Mouse (Mus musculus) MEL (cell line): ENCODE measurements around the gene Gm9817. TPM values are rescaled to one million over a fixed set of nuclear protein-coding genes. Genes with fewer than 3 reads are reported as not detected.

Experiments used
- DNase-seq: peaks from one replicate; pipeline ENCODE4 v3.0.0; 2011; ENCODE audit warnings: low read depth, low spot score
- H3K27ac ChIP-seq: 2 replicates; pipeline ENCODE4 v1.5.1; 2012; ENCODE audit warnings: low read depth, mild to moderate bottlenecking, control low read depth, low read length, moderate library complexity; ENCODE audit not compliant: control insufficient read depth
- H3K27me3 ChIP-seq, 2 experiments: fragments of 150-350 bp in 1 of 2; sonication (generic) in 1 of 2; 2 replicates each; pipeline ENCODE4 v1.6.1; 2012; ENCODE audit warnings: low read length in 2 of 2, mild to moderate bottlenecking in 2 of 2, improper control_type of control experiment in 1 of 2, moderate library complexity in 1 of 2; ENCODE audit not compliant: insufficient read depth in 2 of 2, control insufficient read depth in 1 of 2
- H3K36me3 ChIP-seq, 2 experiments: 2 replicates each; pipeline ENCODE4 v1.6.1; 2012 to 2014; ENCODE audit warnings: low read length in 2 of 2, improper control_type of control experiment in 1 of 2, inconsistent platforms in 1 of 2, mild to moderate bottlenecking in 1 of 2; ENCODE audit not compliant: insufficient read depth in 2 of 2, control insufficient read depth in 1 of 2
- H3K4me1 ChIP-seq, 2 experiments: fragments of 150-350 bp in 1 of 2; sonication (generic) in 1 of 2; 2 replicates each; pipeline ENCODE4 v1.6.1; 2012; ENCODE audit warnings: low read length in 2 of 2, improper control_type of control experiment in 1 of 2, mild to moderate bottlenecking in 1 of 2; ENCODE audit not compliant: insufficient read depth in 2 of 2, control insufficient read depth in 1 of 2
- H3K4me3 ChIP-seq, 2 experiments: fragments of 150-350 bp in 1 of 2; sonication (generic) in 1 of 2; 2 replicates each; pipeline ENCODE4 v1.5.1; 2012; ENCODE audit warnings: low read depth in 2 of 2, low read length in 2 of 2, mild to moderate bottlenecking in 2 of 2, moderate library complexity in 2 of 2, control low read depth in 1 of 2, improper control_type of control experiment in 1 of 2; ENCODE audit not compliant: control insufficient read depth in 1 of 2, insufficient read depth in 1 of 2
- H3K79me2 ChIP-seq: 2 replicates; pipeline ENCODE4 v1.6.1; 2012; ENCODE audit warnings: mild to moderate bottlenecking, low read length, moderate library complexity; ENCODE audit not compliant: control insufficient read depth, poor library complexity, insufficient read depth
- H3K9ac ChIP-seq: 2 replicates; pipeline ENCODE4 v1.6.1; 2012; ENCODE audit warnings: low read depth, mild to moderate bottlenecking, control low read depth, low read length, moderate library complexity; ENCODE audit not compliant: control insufficient read depth, poor library complexity, severe bottlenecking
- H3K9me3 ChIP-seq: fragments of 150-350 bp; sonication (generic); replicated peaks from 2 replicates; pipeline ENCODE4 v1.6.1; 2012; ENCODE audit warnings: mild to moderate bottlenecking, low read length, improper control_type of control experiment, moderate library complexity; ENCODE audit not compliant: insufficient read depth
- BHLHE40 ChIP-seq: IDR thresholded peaks from 2 replicates; pipeline ENCODE4 v1.6.1; 2012; ENCODE audit warnings: low read depth, mild to moderate bottlenecking, inconsistent platforms, low read length, improper control_type of control experiment, borderline replicate concordance
- CHD1 ChIP-seq: IDR thresholded peaks from 2 replicates; pipeline ENCODE4 v1.6.1; 2012; ENCODE audit warnings: low read depth, mild to moderate bottlenecking, inconsistent platforms, low read length, improper control_type of control experiment
- ELF1 ChIP-seq: IDR thresholded peaks from 2 replicates; pipeline ENCODE4 v1.6.1; 2014; ENCODE audit warnings: low read depth, mild to moderate bottlenecking, inconsistent platforms, low read length, improper control_type of control experiment, moderate library complexity
- EP300 ChIP-seq, 2 experiments: IDR thresholded peaks; 2 replicates each; pipeline ENCODE4 v1.6.1; 2011; ENCODE audit warnings: improper control_type of control experiment in 2 of 2, low read length in 2 of 2, low read depth in 1 of 2, mild to moderate bottlenecking in 1 of 2
- JUND ChIP-seq: IDR thresholded peaks from 2 replicates; pipeline ENCODE4 v1.6.1; 2011; ENCODE audit warnings: low read depth, mild to moderate bottlenecking, improper control_type of control experiment, low read length
- MAFK ChIP-seq: IDR thresholded peaks from 2 replicates; pipeline ENCODE4 v1.6.1; 2011; ENCODE audit warnings: low read depth, mild to moderate bottlenecking, low read length, improper control_type of control experiment, borderline replicate concordance
- MEF2A ChIP-seq: IDR thresholded peaks from 2 replicates; pipeline ENCODE4 v1.6.1; 2014; ENCODE audit warnings: low read depth, mild to moderate bottlenecking, inconsistent platforms, low read length, improper control_type of control experiment; ENCODE audit not compliant: poor library complexity, insufficient replicate concordance, severe bottlenecking; ENCODE audit errors: extremely low read depth
- MXI1 ChIP-seq: IDR thresholded peaks from 2 replicates; pipeline ENCODE4 v1.6.1; 2011; ENCODE audit warnings: mild to moderate bottlenecking, low read depth, low read length, improper control_type of control experiment
- NELFE ChIP-seq: IDR thresholded peaks from 2 replicates; pipeline ENCODE4 v1.6.1; 2011; ENCODE audit warnings: low read depth, low read length, improper control_type of control experiment
- NRF1 ChIP-seq: IDR thresholded peaks from 2 replicates; pipeline ENCODE4 v1.6.1; 2014; ENCODE audit warnings: low read depth, mild to moderate bottlenecking, inconsistent platforms, low read length, improper control_type of control experiment, moderate library complexity; ENCODE audit not compliant: poor library complexity, insufficient read depth, severe bottlenecking
- POLR2A ChIP-seq, 2 experiments: IDR thresholded peaks; 2 replicates each; pipeline ENCODE4 v1.6.1; 2011 to 2012; ENCODE audit warnings: low read length in 2 of 2, mild to moderate bottlenecking in 2 of 2, control low read depth in 1 of 2, improper control_type of control experiment in 1 of 2, low read depth in 1 of 2, moderate library complexity in 1 of 2; ENCODE audit not compliant: control insufficient read depth in 1 of 2, insufficient read depth in 1 of 2, poor library complexity in 1 of 2
- POLR2AphosphoS2 ChIP-seq: IDR thresholded peaks from 2 replicates; pipeline ENCODE4 v1.6.1; 2011; ENCODE audit warnings: low read length, improper control_type of control experiment
- RAD21 ChIP-seq: IDR thresholded peaks from 2 replicates; pipeline ENCODE4 v1.6.1; 2011; ENCODE audit warnings: mild to moderate bottlenecking, low read depth, low read length, improper control_type of control experiment
- RCOR1 ChIP-seq: IDR thresholded peaks from 2 replicates; pipeline ENCODE4 v1.6.1; 2012; ENCODE audit warnings: low read depth, mild to moderate bottlenecking, inconsistent platforms, low read length, improper control_type of control experiment
- TAL1 ChIP-seq: IDR thresholded peaks from 2 replicates; pipeline ENCODE4 v1.6.1; 2012; ENCODE audit warnings: mild to moderate bottlenecking, inconsistent platforms, low read length, moderate library complexity, mixed read lengths
- TCF12 ChIP-seq: IDR thresholded peaks from 2 replicates; pipeline ENCODE4 v1.6.1; 2014; ENCODE audit warnings: low read depth, mild to moderate bottlenecking, inconsistent platforms, low read length, improper control_type of control experiment, moderate library complexity
- UBTF ChIP-seq: IDR thresholded peaks from 2 replicates; pipeline ENCODE4 v1.6.1; 2012; ENCODE audit warnings: low read depth, mild to moderate bottlenecking, inconsistent platforms, low read length, improper control_type of control experiment, moderate library complexity, borderline replicate concordance; ENCODE audit not compliant: insufficient read depth
- USF2 ChIP-seq, 2 experiments: IDR thresholded peaks; 2 replicates each; pipeline ENCODE4 v1.6.1; 2011 to 2012; ENCODE audit warnings: improper control_type of control experiment in 2 of 2, low read length in 2 of 2, borderline replicate concordance in 1 of 2, inconsistent platforms in 1 of 2, low read depth in 1 of 2, mild to moderate bottlenecking in 1 of 2; ENCODE audit not compliant: insufficient read depth in 1 of 2
- ZKSCAN1 ChIP-seq: IDR thresholded peaks from 2 replicates; pipeline ENCODE4 v1.6.1; 2012; ENCODE audit warnings: low read depth, mild to moderate bottlenecking, inconsistent platforms, low read length, improper control_type of control experiment, moderate library complexity
- ZMIZ1 ChIP-seq: IDR thresholded peaks from 2 replicates; pipeline ENCODE4 v1.6.1; 2012; ENCODE audit warnings: low read depth, mild to moderate bottlenecking, inconsistent platforms, low read length, improper control_type of control experiment, moderate library complexity
- polyA plus RNA-seq, 2 experiments: library from polyadenylated mRNA; stranded (reverse) in 1 of 2; unstranded in 1 of 2; fragments of >175 nt in 1 of 2; fragments of >200 nt in 1 of 2; gene quantifications; 2 replicates each; pipeline versions ENCODE4 v1.2.1 to v1.2.4; 2012; ENCODE audit warnings: low replicate concordance in 2 of 2, low read depth in 1 of 2; ENCODE audit not compliant: insufficient read length in 2 of 2, insufficient read depth in 1 of 2, missing spikeins in 1 of 2
- total RNA-seq: library from RNA; depleted of rRNA; stranded (reverse); fragments of 300-350 nt; gene quantifications from 2 replicates; pipeline ENCODE4 v1.2.3, GENCODE M21; 2012

Gene Gm9817
- total and polyA plus RNA-seq, 3 experiments, result 0.08 TPM; not detected in 2

GRCm38 (mm10) chr13:45031748-45032147 is 46.7 kb upstream of the Gm9817 start (continued):
- TF ChIP-seq UBTF (no peak), TCF12 (peak; percentile 52; the same call in 1 of the 2 replicates), USF2 (IDR thresholded peaks at IDR 0.05; ENCODE audit: borderline replicate concordance in 1 of 2, insufficient read depth in 1 of 2, low read depth in 1 of 2, low read length in 2 of 2) (no peak), MAFK (no peak), MXI1 (no peak), RCOR1 (no peak), NRF1 (no peak)
- TF ChIP-seq, all 39 proteins: peak for 10

- no peak overlapping the region for H3K27ac ChIP-seq
- no peak for TF ChIP-seq POLR2AphosphoS2
- TF ChIP-seq ELF1, result no peak
- no peak for TF ChIP-seq USF2 (IDR thresholded peaks at IDR 0.05; ENCODE audit: borderline replicate concordance in 1 of 2, insufficient read depth in 1 of 2, low read depth in 1 of 2, low read length in 2 of 2)
- no peak for TF ChIP-seq NELFE
- TF ChIP-seq ZMIZ1, result no peak
- TF ChIP-seq MEF2A, result no peak
- no peak for TF ChIP-seq BHLHE40
- TF ChIP-seq ZKSCAN1, result no peak
- no peak for TF ChIP-seq TAL1
- TF ChIP-seq JUND, result no peak
- TF ChIP-seq POLR2A (IDR thresholded peaks at IDR 0.05; ENCODE audit: control insufficient read depth in 1 of 2, insufficient read depth in 1 of 2, low read depth in 1 of 2, low read length in 2 of 2, poor library complexity in 1 of 2), result no peak
- no peak for TF ChIP-seq MAFK
- peak; percentile 10 to 56; a peak in 3 of 4 replicates for TF ChIP-seq EP300 (IDR thresholded peaks at IDR 0.05; ENCODE audit: low read depth in 1 of 2, low read length in 2 of 2)
- TF ChIP-seq RAD21, result no peak
- no peak for TF ChIP-seq CHD1
- 0 out of 2 replicates have a peak, but pooled peaks have one; percentile 15 for TF ChIP-seq TCF12
- peaks cover 0 to 13% of the 10 kb centered on the region in 2 experiments; a peak in 2 of 4 replicates for H3K36me3 ChIP-seq
- H3K79me2 ChIP-seq, result no peaks in the 10 kb centered on the region; the same call in 1 of the 2 replicates
- H3K4me3 ChIP-seq, result no peak overlapping the region
- H3K27me3 ChIP-seq, result no peaks in the 10 kb centered on the region
- DNase-seq, result peak; percentile 22
- peaks cover 0 to 22% of the 10 kb centered on the region in 2 experiments; a peak in 2 of 4 replicates for H3K4me1 ChIP-seq
- H3K9me3 ChIP-seq, result no peaks in the 10 kb centered on the region
- no peak overlapping the region for H3K9ac ChIP-seq
Observed at GRCm38 (mm10) chr13:45032484-45032883, 46.0 kb upstream of the Gm9817 start.
